Mouse (Mus musculus) heart, adult 2 months (tissue): ENCODE results near the gene Kdm3a. TPM values are rescaled to one million over a fixed set of nuclear protein-coding genes. Genes with fewer than 3 reads are reported as not detected.

Experiments
- DNase-seq, 2 experiments: peaks; one replicate each; pipeline ENCODE4 v3.0.0; 2021
- H3K27ac ChIP-seq: fragments of 200-600 bp; 2 replicates; pipeline ENCODE4 v1.8.1; 2022
- H3K27me3 ChIP-seq: fragments of 200-500 bp; 2 replicates; pipeline ENCODE4 v1.6.1; 2012; ENCODE audit warnings: mild to moderate bottlenecking, low read length, inconsistent platforms, mixed read lengths; ENCODE audit not compliant: control insufficient read depth, insufficient read depth
- H3K36me3 ChIP-seq: fragments of 200-500 bp; 2 replicates; pipeline ENCODE4 v1.6.1; 2012; ENCODE audit warnings: low read length, inconsistent platforms; ENCODE audit not compliant: control insufficient read depth, insufficient read depth
- H3K4me1 ChIP-seq: fragments of 200-500 bp; 2 replicates; pipeline ENCODE4 v1.6.1; 2011; ENCODE audit warnings: low read length; ENCODE audit not compliant: control insufficient read depth, insufficient read depth
- H3K4me3 ChIP-seq: fragments of 200-600 bp; 2 replicates; pipeline ENCODE4 v1.8.1; 2022
- H3K79me2 ChIP-seq: fragments of 200-500 bp; replicated peaks from 2 replicates; pipeline ENCODE4 v1.6.1; 2012; ENCODE audit warnings: mild to moderate bottlenecking, inconsistent platforms, low read length, moderate library complexity, mixed read lengths; ENCODE audit not compliant: control insufficient read depth, insufficient read depth
- H3K9ac ChIP-seq: fragments of 200-500 bp; 2 replicates; pipeline ENCODE4 v1.6.1; 2012; ENCODE audit warnings: low read depth, mild to moderate bottlenecking, control low read depth, inconsistent platforms, low read length, mixed read lengths
- CTCF ChIP-seq: fragments of 200-600 bp; IDR thresholded peaks from 2 replicates; pipeline ENCODE4 v1.8.1; 2022; ENCODE audit warnings: antibody characterized with exemption, mild to moderate bottlenecking, moderate library complexity
- EP300 ChIP-seq: fragments of 200-500 bp; IDR thresholded peaks from 2 replicates; pipeline ENCODE4 v1.6.1; 2011; ENCODE audit warnings: low read depth, low read length, control low read depth; ENCODE audit not compliant: insufficient read depth
- POLR2A ChIP-seq: fragments of 200-500 bp; IDR thresholded peaks from 2 replicates; pipeline ENCODE4 v1.6.1; 2011; ENCODE audit warnings: mild to moderate bottlenecking, low read depth, low read length, control low read depth; ENCODE audit not compliant: insufficient read depth
- WGBS: fragments of 180-500 bp; shearing (Covaris S2); methylation state at CpG from one replicate; pipeline ENCODE4 v1.1.7; 2018; 5-methylcytosine and 5-hydroxymethylcytosine counted together
- intact Hi-C: fragments of 180-260 bp; cut with DNase I; formaldehyde crosslinking; loops from one replicate; pipeline ENCODE4 v1.15.1; 2025
- long read RNA-seq: library from polyadenylated mRNA; stranded (forward); transcript quantifications from one replicate; pipeline ENCODE4 v2.0.0, GENCODE M21; 2021
- polyA plus RNA-seq: library from polyadenylated mRNA; depleted of rRNA; stranded (reverse); fragments of >200 nt; gene quantifications from 2 replicates; pipeline ENCODE4 v1.2.3, GENCODE M21; 2012; rRNA removed
- total RNA-seq, 2 experiments: library from RNA; stranded (reverse); gene quantifications; 2 replicates each; pipeline ENCODE4 v1.2.3; 2021

The Kdm3a gene
- 10 to 100 TPM; 17.7 to 18.2 TPM for total RNA-seq
- 8.2 and 17.8 TPM in 2 replicates for polyA plus RNA-seq
- long read RNA-seq, full-length matches to known transcripts = 1 of 6 reads
- long read RNA-seq, partial matches to known transcripts = 3 of 6 reads
- long read RNA-seq, other reads (novel, unspliced or antisense) = 2 of 6 reads

DNA sequence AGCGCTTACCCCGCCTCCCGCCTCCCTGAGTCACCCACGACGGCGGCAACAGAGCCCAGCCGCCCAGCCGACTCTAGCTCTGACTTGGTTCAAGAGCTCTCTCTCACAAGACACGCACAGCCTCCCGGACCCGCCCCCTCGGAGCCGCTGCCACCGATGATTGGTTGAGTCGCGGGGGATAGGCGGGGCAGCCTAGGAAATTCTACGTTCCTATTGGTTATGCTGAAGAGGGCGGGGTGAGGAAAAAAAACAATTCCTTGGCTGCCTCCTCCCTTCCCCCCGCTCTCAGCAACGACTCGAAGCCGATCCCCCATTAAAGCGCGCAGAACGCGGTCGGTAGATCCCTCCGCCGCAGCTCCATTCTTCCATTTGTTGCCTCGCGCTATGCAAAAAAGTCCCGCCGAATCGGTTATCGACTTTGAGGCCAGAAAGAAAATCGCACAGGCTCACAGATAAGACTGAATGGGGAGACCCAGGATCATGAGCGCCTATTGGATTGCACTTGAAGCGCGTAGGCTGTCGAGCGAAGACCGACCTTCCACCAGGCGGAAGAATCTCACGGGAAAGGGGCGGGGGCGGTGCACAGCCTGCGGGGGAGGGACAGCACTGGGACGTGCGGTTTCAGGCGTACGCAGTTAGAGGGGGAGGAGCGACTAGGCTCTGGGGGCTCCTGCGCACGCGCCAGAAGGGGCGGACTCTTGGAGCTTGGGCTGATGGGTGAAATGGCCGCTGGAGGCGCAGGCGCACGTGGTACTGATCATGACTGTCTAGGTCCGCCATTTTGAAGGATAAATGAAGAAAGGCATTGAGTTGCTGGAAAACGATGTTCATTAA, at the start of gene Kdm3a:
Gene Kdm3a, minus strand, starts transcription at position 162 of the 834 bp plus-strand sequence.
- peak within 1 kb of the TSS; percentile 84 for H3K9ac ChIP-seq
- TF ChIP-seq EP300 (peak; percentile 94), CTCF (peak; percentile 81), POLR2A (peak; percentile 90)
- peak; percentile 98 for DNase-seq
- H3K27me3 ChIP-seq = no peaks in the 10 kb centered on the region
- peaks cover 8% of the 10 kb centered on the region for H3K4me1 ChIP-seq
- peaks cover 31% of the 10 kb centered on the region for H3K36me3 ChIP-seq
- WGBS = under 1% methylated on average over 63 of the region's 63 CpGs
- intact Hi-C loops = loop anchor here (2.0 to 5.0 kb wide), 6 partner anchors 74 to 362 kb away; partner anchors contain the start of genes Krcc1, Reep1 and Rmnd5a
- H3K79me2 ChIP-seq = no peaks in the 10 kb centered on the region
- H3K27ac ChIP-seq = peak within 1 kb of the TSS; percentile 90
- peak within 1 kb of the TSS; percentile 85 for H3K4me3 ChIP-seq

GRCm38 (mm10) chr6:71678891-71679290, 46.1 kb upstream of the Kdm3a start:
- no peaks in the 10 kb centered on the region for H3K36me3 ChIP-seq
- no peaks in the 10 kb centered on the region for H3K27me3 ChIP-seq
- H3K4me3 ChIP-seq = no peak overlapping the region
- H3K27ac ChIP-seq = no peak overlapping the region
- intact Hi-C loops = no loop called here
- no peak overlapping the region for H3K9ac ChIP-seq
- H3K79me2 ChIP-seq = no peaks in the 10 kb centered on the region
- TF ChIP-seq POLR2A = no peak
- peak; percentile 60 for TF ChIP-seq CTCF
- H3K4me1 ChIP-seq = no peaks in the 10 kb centered on the region
- no peak for DNase-seq
- WGBS = 67% methylated on average over 7 of the region's 7 CpGs

DNA sequence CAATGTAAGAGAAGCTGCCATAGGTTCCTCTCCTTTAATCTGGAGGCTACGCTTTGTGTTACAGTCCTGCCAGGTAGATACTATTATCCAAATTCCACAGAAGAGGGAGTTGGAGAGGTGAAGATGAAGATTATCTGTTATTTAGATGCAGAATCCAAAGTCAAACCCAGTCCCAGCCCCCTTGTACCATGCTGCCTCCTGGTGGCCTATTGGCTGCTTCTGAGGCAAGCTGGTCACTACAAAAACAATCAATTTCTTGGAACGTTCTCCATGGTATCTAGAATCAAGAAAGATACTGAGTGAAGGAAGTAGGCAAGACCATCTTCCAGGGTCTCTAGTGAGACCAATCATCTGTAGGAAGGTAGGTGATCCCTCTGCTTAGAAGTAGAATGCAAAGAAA, 40.4 kb upstream of the Kdm3a start:
- TF ChIP-seq CTCF = peak; percentile 69
- no peak for TF ChIP-seq POLR2A
- TF ChIP-seq EP300 = no peak

GRCm38 (mm10) chr6:71664511-71664910, 31.7 kb upstream of the Kdm3a start:
- H3K27ac ChIP-seq = no peak overlapping the region
- intact Hi-C loops = no loop called here

More for the DNA sequence above, 40.4 kb upstream of the Kdm3a start:
- intact Hi-C loops = no loop called here
- H3K27me3 ChIP-seq = no peaks in the 10 kb centered on the region
- H3K27ac ChIP-seq = no peak overlapping the region
- no peaks in the 10 kb centered on the region for H3K36me3 ChIP-seq
- 55% methylated on average over 2 of the region's 2 CpGs for WGBS
- no peak overlapping the region for H3K9ac ChIP-seq
- H3K79me2 ChIP-seq = no peaks in the 10 kb centered on the region
- H3K4me1 ChIP-seq = no peaks in the 10 kb centered on the region
- H3K4me3 ChIP-seq = no peak overlapping the region
- peak in 1 of 2 experiments; percentile 34 for DNase-seq

GRCm38 (mm10) chr6:71658290-71658689, 25.5 kb upstream of the Kdm3a start:
- no peak for DNase-seq
- H3K27me3 ChIP-seq = no peaks in the 10 kb centered on the region
- no peak overlapping the region for H3K9ac ChIP-seq
- peaks cover 3% of the 10 kb centered on the region for H3K4me1 ChIP-seq
- intact Hi-C loops = no loop called here
- H3K27ac ChIP-seq = no peak overlapping the region
- no peak overlapping the region for H3K4me3 ChIP-seq
- H3K36me3 ChIP-seq = peaks cover 4% of the 10 kb centered on the region
- TF ChIP-seq CTCF = no peak
- no peak for TF ChIP-seq EP300
- no peak for TF ChIP-seq POLR2A
- 29% methylated on average over 2 of the region's 2 CpGs for WGBS
- H3K79me2 ChIP-seq = no peaks in the 10 kb centered on the region

More at GRCm38 (mm10) chr6:71664511-71664910, 31.7 kb upstream of the Kdm3a start:
- no peaks in the 10 kb centered on the region for H3K79me2 ChIP-seq
- WGBS = 75% methylated on average over 1 of the region's 1 CpGs
- H3K9ac ChIP-seq = no peak overlapping the region
- no peaks in the 10 kb centered on the region; the same call in 1 of the 2 replicates for H3K4me1 ChIP-seq
- H3K4me3 ChIP-seq = no peak overlapping the region
- no peaks in the 10 kb centered on the region for H3K27me3 ChIP-seq
- DNase-seq = no peak
- TF ChIP-seq CTCF = no peak
- TF ChIP-seq POLR2A = no peak
- H3K36me3 ChIP-seq = no peaks in the 10 kb centered on the region

- peaks cover 4% of the 10 kb centered on the region for H3K36me3 ChIP-seq
- no peaks in the 10 kb centered on the region for H3K27me3 ChIP-seq
- no peak for TF ChIP-seq EP300
- TF ChIP-seq POLR2A = no peak
- no peak for TF ChIP-seq CTCF
- peaks cover 3% of the 10 kb centered on the region for H3K4me1 ChIP-seq
- intact Hi-C loops = no loop called here
- DNase-seq = no peak
- WGBS = 23% methylated on average over 3 of the region's 3 CpGs
- no peak overlapping the region for H3K9ac ChIP-seq
- H3K4me3 ChIP-seq = no peak overlapping the region
- no peaks in the 10 kb centered on the region for H3K79me2 ChIP-seq
- H3K27ac ChIP-seq = no peak overlapping the region
These were observed 23.0 kb upstream of the Kdm3a start for GRCm38 (mm10) chr6:71655835-71656234.
